Mouse (Mus musculus) right cerebral cortex, postnatal 36 days (tissue): ENCODE results near the gene Chrnb2.
A peak's percentile ranks its signal among the peaks of the same experiment; 100 is the strongest.

Experiments used
- DNase-seq, 2 experiments: peaks; one replicate each; pipeline ENCODE4 v3.0.0; 2022; ENCODE audit warnings: low spot score in 2 of 2, mixed read lengths in 1 of 2

Chrnb2 gene

DNA sequence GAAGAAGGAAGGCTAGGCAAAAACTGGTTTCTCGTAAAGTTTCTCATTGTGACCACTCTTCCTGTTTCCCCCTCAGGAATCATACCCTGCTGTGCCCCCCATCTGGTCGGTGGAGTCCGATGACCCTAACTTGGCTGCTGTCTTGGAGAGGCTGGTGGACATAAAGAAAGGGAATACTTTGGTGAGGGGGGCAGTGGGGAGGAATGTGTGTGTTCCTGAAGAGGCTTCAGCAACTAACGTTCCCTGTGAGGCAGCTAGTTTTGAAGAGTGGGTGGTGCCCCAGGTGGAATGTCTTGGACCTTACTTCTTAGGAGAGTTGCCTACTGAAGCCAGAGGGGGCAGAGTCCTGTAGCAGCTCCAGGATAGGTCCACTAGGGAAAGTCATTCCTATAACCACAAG lies 11.6 kb upstream of the Chrnb2 start:
- no peak for DNase-seq

DNA sequence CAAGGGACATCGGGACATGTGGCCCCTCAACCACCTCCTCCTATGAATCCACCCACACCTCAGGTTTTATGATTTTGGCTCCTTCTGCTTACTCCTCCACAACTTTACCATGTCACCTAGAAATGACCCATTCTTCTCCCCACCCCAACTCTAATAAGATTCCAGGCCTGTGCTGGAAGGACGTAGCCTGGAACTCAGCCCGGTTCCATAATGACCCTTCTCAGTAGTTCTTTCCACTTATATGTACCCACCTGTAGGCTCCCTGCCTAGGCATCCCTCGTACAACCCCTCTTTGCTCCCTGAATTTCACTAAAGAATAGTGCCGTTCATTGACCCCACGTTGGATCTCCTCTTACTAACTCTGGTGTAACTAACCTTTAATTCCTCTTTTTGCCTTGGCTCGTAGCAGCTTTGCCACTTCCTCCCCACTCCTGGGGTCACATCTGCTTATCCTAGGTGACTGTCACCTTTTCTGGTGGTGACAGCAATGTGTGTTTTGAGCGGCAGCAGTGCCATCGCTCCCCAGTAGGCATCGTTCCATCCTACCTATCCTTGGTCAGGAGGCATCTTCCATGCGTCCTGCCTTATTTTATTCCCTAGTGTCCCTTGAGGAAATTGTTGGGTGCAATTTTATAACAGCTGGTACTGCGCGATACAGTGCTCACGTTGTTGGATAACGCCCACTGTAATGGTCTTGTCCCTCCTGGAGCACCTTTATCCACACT lies 10.0 kb upstream of the Chrnb2 start:
- no peak for DNase-seq

DNA sequence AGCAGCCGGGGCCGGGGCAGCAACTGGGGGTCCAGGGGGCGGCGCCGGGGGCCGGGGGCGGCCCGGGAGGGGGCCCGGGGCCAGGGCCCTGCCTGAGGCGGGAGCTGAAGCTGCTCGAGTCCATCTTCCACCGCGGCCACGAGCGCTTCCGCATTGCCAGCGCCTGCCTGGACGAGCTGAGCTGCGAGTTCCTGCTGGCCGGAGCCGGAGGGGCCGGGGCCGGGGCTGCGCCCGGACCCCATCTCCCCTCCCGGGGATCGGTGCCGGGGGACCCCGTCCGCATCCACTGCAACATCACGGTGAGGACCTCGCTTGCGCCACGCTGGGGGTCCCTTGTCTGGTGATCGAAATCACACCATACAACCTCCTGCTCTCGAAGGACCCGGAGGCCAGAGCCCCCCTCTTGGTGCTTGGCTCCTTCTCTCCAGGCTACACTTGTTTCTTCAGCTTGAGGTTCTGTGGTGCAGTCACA lies 9.3 kb upstream of the Chrnb2 start:
- DNase-seq: no peak

DNA sequence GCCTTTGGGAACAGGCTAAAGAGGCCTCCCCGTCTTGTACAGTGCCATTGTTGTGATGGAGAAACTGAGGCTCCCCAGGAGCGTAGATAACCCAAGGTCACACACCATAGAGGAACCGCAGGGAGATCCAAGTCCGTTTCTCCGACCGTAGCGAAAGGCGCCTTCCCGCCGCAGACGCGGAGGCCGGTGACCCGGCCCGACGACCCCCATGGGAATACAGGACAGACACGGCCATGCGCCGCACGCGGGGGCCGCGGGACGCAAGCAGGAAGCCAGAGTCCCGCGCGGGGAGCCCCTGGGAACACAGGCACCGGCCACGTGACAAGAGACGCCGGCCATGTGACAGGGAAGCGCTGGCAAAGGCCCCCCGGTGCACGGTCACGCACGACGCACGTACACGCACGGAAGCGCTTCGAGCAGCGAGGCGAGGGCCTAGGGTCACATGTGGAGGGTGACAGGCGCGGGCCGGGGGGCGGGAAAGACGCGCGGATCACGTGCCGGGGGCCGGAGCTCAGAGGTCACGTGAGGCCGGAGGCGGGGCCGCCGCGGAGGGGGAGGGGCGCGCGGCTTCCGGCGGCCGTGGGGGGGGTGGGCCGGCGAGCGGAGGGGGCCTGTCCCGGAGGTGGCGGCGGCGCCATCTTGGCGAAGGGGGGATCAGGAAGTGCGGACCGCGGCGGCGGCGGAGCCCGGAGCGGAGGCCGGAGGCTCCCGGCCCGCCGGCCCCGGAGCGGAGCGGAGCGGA lies 8.7 kb upstream of the Chrnb2 start, which contains the start of gene Ube2q1:
TSS of gene Ube2q1 (plus strand) at position 649 of the 742 bp plus-strand sequence.
- DNase-seq: peak; percentile 98

DNA sequence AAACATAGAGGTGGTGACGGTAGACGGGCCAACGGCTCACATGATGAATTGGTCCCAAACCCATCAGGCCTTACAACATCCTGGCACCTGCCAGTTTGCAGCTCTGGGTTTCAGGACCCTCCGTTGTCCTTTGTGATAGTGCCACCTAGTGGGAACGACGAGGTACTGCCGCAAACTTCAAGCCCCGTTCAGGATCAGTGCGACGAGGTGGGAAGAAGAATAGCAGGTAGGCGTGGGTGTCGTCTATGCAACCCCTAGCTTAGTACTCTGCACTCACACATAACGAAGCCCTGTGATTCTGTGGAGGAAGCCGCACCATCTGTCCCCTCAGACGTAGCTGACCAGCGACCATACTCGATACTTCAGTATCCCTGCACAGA lies 8.1 kb upstream of the Chrnb2 start:
- peak; percentile 67 to 69 for DNase-seq

DNA sequence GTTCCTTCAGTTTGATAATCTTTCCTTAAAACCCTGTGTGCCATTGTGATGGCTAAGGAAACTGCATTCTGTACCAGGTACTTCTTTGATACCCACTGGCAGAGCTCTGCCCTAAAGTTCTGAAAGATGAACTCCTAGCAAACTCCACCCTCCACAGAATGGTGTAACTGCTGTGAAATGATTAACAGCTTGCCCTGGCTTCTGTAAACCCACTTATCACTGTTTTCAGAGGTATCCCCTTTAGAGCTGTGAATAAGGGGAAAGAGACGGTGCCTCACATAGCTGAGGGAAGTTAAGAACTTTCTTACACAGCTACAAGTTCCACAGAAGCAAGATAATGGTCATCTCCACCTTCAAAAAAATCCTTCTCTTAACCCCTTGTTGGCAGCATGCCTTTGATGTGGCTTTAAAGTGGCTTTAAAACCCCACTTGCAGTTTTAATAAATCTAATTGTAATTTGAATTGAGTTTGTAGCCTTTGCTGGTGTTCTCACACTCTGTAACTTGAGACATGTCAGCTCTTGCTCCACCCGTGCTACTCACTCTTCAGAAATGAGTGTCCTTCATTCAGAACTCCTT lies 6.1 kb upstream of the Chrnb2 start:
- no peak for DNase-seq

DNA sequence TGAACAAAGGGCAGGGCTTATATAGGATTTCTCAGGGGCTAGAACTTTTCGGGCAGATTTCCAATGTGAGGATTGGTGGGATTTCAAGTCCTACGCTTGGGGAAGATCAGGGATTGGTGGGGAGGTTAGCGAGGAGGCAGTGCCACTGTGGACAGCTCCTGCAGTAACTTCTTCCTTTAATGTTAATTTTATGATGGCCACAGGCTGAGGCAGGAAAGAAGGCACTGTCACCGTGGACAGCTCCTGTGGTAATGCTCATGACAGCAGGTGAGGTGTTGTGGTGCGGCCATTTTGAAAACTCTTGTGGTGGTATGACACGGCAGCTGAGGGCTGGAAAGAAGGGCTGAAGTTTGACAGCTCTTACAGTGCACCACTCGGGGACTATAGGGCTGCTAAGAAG lies 5.2 kb upstream of the Chrnb2 start:
- no peak for DNase-seq

DNA sequence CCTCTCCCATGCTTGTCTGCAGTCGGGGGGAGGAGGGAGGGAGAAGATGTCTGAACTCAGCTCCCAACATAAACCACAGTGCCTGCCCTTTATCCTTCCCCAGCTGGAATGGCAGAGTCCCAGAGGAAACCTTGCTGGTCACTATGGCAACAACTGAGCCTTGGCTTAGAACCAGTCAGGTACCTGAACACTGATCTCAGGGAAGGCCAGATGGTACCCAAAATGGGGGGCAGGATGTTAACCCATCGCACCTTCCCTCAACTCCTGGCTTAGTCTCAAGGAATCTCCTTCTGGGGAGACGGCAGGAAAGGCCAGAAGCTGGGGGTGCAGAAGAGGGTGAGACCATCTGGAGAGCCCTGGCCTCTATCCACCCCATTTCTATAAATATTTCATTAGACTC lies 4.6 kb downstream of the Chrnb2 start:
- no peak for DNase-seq

DNA sequence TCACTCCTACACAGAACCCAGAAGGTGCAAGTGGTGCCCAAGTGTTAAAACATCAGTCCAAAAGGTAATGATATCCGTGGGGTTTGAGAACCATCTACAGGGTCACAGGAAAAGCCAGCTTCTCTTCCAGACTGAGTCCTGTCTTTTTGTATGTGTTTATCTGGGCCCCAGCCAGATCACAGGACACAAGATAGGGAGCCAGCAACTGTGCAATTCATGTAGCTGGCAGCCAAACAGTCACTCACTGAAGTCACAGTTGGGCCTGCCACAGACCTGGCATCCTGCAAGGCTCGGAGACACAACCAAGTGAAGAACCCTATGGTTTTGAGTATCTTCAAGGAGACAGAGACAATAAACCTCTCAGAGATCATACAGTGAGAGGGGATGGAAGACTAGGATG lies 6.6 kb downstream of the Chrnb2 start:
- DNase-seq: no peak

DNA sequence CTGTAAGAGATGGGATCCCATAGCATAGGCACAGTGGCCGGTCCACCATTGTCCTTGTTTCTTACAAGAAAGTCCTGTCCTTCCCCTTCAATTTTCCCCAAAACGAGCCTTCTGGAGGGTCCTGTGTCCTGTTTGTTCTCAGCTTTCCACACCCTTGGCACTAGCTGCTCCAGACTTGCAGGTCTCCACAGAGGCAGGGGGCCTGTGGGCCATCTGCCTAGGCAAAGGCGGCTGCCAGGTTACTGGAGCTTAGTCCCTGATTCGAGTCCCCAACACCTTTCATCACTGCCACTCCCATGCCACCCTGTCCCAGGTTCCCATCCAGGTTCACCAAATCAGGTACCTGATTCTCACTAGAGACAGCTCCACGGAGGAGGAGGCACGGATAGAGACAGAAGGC lies 9.1 kb downstream of the Chrnb2 start:
- DNase-seq: no peak

DNA sequence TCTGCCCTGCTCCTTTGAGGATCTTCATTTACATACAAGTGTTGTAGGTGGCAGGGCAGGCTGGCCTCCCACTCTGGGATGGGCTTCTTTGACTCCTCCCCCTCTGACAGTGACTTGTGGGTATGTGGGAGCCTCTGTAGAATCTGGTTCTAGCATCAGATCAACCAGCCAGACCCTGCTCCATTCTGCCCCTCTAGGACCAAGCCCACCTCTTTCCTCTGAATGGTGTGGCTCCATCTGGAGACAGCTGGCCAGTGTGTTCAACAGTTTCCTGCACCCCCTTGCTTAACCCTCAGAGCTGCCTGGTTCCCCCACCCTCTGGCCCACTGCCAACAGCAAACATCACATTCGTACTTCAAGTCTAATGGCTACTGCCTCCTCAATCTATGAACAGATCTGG lies 12.1 kb downstream of the Chrnb2 start:
- DNase-seq: no peak

DNA sequence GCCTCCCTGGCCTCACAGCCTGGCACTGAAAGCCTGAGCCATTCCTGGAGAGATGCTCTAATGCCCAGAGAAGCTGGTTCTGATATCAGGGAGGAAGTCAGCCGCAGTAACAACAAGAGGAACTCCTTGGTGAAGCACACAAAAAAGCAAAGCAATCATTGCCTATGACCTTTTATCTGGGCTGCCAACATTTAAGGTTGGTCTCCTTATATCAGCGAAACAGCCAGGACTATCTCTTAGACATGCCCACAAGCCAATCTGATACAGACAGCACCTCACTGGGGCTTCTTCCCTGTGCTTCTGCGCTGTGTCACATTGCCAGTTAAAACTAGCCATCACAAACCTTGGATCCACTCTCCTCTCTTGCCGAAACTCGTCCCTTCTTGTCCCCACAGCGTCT lies 25.9 kb downstream of the Chrnb2 start:
- no peak for DNase-seq

DNA sequence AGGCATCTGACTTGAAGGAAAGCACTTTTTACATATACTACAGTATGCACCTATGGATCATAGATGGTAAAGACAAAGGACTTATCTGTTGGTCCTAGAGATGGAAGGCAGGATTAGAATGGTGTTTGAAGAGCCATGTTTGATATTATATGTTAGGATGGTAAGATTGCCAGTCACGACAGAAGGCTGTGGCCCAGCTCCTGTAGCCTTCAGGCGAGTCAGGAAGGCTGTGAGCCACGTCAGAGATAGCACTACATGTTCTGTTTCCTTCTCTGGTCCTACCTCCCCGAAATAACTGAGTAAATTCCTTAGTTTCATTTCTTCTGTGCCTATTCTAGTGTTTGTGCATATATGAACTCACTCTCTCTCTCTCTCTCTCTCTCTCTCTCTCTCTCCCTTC lies 32.3 kb downstream of the Chrnb2 start:
- DNase-seq: no peak

DNA sequence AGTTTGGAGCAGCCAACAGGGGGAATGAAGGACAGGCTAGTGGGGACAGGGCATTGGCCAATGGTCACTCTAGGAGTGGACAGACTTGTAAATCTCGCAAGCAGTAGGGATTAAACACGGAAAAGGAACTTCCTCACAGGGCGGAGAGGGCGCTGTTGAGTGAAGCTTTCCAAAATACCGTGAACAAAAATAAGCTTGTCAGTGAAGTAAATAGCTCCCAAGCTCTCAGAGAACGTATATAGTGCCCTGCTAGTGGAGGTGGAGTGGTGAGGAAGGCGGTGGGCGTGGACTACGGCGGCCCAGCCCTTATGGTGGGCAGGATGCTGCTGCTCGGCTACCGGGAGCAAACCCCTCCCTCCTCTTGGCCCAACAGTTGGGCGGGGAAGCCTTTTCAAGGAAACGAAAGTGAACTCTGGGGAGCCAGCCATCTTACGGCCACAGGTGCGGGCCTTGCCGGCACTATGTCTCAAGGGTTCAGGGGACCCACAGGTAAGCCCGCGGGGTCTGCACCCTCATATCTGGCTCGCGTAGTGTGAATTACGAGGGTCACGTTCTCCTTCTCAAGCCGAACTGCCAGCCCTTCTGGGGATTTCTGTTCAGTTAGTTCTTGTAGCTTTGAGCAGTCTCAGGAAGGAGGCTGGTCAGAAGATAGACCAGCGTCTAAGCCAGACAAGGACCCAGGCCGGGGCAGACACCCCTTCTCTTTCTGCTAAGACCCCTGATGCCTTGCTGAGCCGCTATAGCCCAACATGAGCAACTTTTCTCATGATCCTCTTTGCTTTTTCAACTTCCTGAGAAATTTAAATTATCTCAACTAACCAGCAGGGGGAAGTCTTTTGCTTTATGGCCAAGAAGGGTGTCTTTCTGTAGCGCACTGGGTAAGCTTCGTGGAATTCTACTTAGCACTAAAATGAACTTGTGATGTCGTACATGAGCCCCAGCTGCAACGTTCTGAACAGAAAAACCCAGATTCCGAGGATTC lies 33.8 kb downstream of the Chrnb2 start:
- peak; percentile 49 to 62 for DNase-seq

DNA sequence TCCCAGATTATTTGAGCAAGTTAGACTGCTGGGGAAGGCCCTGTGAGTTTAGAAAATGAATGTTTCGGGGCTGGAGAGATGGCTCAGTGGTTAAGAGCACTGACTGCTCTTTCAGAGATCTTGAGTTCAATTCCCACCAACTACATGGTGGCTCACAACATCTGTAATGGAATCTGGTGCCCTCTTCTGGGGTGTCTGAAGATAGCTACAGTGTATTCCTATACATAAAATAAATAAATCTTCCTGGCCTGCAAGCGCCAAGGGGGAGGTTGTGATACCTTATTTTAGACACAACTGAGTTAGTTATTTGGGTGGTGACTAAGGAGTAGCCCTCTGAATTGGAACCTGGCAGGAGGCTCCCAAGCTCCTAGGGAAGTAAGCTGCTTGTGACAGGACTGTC lies 35.6 kb downstream of the Chrnb2 start:
- no peak for DNase-seq

DNA sequence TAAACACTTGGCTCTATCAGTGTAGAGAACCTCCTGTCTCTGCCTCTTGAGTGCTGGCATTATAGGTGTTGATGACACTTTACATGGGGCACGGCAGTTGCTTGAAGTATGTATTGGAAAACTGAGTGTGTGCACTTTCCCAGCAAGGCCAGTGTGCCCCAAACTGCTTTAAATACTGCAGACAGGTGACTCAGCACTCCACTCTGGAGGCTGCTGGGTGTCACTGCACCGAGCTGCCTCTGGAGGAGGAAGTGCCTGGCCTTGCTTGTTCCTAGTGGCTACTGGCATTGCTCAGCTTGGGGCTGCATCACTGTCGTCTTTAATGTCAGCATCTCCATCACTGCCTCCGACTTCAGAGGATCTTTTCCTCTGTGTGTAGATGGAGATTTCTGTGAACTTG lies 37.4 kb downstream of the Chrnb2 start:
- no peak for DNase-seq

DNA sequence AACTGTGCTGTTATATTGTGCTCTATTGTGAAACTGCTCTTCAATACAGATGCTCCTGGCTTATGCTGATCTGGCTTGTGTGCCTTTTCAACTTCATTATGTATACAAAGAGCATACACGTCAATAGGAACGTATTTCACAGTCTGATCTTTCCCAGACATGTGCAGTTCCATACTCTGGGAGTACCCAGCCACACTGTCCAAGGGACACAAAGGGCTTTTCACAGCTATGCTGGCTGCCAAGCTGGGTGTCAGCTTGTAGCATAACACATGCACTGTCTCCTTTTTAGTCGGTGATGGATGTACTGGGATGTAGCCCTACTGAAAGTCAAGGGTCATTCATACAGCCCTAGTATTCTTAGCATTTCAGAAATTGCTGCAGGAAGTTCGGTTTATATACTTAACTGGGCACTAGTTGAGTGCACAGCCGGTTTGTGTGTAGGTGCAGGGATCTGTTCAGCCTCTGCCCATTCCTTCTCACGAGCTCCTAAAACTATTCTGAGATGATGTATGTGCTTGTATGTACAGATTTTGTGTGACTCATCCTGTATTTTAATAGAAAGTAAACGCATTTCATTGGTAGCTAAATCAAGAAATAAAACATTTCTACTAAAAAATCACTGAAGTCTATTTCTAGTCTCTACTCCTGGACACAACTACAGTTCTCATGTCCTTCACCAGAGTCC lies 40.9 kb downstream of the Chrnb2 start:
- no peak for DNase-seq

DNA sequence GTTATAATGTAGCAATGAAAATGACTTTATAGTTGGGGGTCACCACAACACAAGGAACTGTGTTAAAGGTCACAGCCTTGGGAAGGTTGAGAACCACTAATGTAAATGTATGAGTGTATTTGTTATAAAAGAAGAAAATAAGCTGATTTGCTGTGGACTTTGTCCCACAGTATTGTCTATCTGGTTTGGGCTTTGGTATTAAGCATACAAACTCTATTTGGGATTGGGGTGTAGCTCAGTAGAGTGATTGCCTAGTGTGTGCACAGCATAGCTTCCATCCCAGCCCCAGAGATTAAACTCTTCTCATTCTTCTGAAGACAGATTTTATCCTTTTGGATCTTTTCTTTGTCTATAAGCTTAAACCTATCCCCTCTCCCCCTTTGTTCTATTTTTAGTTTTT lies 42.4 kb downstream of the Chrnb2 start:
- DNase-seq: no peak

DNA sequence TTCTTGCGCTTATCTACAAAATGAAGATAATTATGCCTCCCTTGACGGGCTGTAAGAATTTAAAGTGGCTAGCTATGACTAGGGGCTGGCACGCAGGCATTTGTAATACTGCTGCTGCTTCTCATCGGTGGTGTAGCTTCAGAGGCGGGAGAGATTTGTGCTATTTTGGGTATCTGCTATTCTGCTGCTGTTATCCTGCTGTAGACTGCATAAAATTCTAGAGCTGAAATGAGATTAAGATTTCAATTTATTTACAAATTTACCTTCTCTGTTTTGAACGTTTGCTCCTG lies 48.5 kb downstream of the Chrnb2 start:
- no peak for DNase-seq

DNA sequence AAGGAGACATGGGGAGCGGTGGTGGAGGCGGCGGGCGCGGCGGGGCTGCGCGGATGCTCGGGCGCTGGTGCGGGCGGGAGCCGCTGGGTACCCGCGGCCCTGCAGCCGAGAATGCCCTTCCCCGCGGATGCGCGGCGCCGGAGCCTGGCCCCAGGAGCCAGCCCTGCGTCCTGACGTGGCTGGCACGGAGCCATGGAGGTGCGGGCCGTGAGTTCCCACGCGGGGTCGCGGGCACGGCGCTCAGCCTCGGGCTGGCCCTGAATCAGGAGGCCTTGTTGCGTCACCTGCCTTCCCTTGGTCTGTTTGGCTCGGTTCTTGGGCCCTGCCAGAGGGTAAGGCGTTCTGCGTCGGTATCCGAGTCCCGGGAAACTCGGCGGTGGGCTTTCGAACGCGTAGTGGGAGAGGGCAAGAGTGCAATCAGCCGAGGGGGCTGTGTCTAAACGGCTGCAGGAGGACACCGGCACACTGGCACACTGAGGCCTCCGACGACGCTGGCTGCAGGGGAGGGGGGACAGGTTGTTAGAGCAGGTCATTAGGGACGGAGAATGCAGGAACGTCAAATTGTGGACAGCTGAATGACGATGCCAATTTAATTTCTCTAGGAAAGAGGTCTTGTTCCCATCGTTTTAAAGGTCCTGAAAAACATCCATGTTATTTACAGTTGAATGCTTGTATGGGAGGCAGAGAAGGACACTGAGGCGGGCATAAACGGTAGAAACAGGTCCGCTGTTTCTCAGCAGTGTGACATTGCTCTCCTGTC lies 49.0 kb downstream of the Chrnb2 start:
- no peak for DNase-seq
